Mouse (Mus musculus) CH12.LX (cell line): Measurements from ENCODE around the gene Treh. TPM values are rescaled to one million over a fixed set of nuclear protein-coding genes. Genes with fewer than 3 reads are reported as not detected.
A peak's percentile ranks its signal among the peaks of the same experiment; 100 is the strongest.

Experiments used
- DNase-seq: peaks from one replicate; pipeline ENCODE4 v3.0.0-alpha.2; 2013; ENCODE audit errors: extremely low read depth
- H3K27ac ChIP-seq: 2 replicates; pipeline ENCODE4 v1.5.1; 2012; ENCODE audit warnings: low read depth, mild to moderate bottlenecking, control low read depth, moderate library complexity; ENCODE audit not compliant: insufficient read depth
- H3K27me3 ChIP-seq: replicated peaks from 2 replicates; pipeline ENCODE3; 2012; ENCODE audit warnings: inconsistent platforms
- H3K36me3 ChIP-seq, 2 experiments: replicated peaks in 1 of 2; 2 replicates each; pipeline versions ENCODE3 to v1.6.1; 2012; ENCODE audit warnings: inconsistent platforms in 1 of 2, low read length in 1 of 2, mild to moderate bottlenecking in 1 of 2, mixed read lengths in 1 of 2, moderate library complexity in 1 of 2; ENCODE audit not compliant: control insufficient read depth in 1 of 2, insufficient read depth in 1 of 2
- H3K4me1 ChIP-seq, 2 experiments: 2 replicates each; pipeline ENCODE4 v1.6.1; 2012; ENCODE audit warnings: inconsistent platforms in 1 of 2, moderate library complexity in 1 of 2; ENCODE audit not compliant: insufficient read depth in 2 of 2, control insufficient read depth in 1 of 2
- H3K4me2 ChIP-seq: 2 replicates; pipeline ENCODE4 v1.6.1; 2012; ENCODE audit warnings: low read depth, mild to moderate bottlenecking, control low read depth; ENCODE audit not compliant: poor library complexity, insufficient read depth, severe bottlenecking
- H3K4me3 ChIP-seq, 3 experiments: fragments of 150-350 bp in 1 of 3; sonication (generic) in 1 of 3; replicated peaks in 1 of 3; 2 replicates each; pipeline versions ENCODE3 to v1.5.1; 2011 to 2012; ENCODE audit warnings: low read depth in 2 of 3, low read length in 2 of 3, mild to moderate bottlenecking in 2 of 3, moderate library complexity in 2 of 3, control low read depth in 1 of 3, improper control_type of control experiment in 1 of 3, inconsistent platforms in 1 of 3, mixed read lengths in 1 of 3; ENCODE audit not compliant: poor library complexity in 1 of 3
- H3K79me2 ChIP-seq: replicated peaks from 2 replicates; pipeline ENCODE4 v1.6.1; 2012; ENCODE audit warnings: mild to moderate bottlenecking, moderate library complexity; ENCODE audit not compliant: control insufficient read depth, poor library complexity, insufficient read depth, severe bottlenecking; ENCODE audit errors: extremely low read depth
- H3K9ac ChIP-seq: 2 replicates; pipeline ENCODE4 v1.6.1; 2012; ENCODE audit warnings: low read depth, mild to moderate bottlenecking, control low read depth, moderate library complexity; ENCODE audit not compliant: insufficient read depth
- H3K9me3 ChIP-seq: replicated peaks from 2 replicates; pipeline ENCODE3; 2012; ENCODE audit warnings: low read length, inconsistent platforms, mixed read lengths
- CHD1 ChIP-seq: IDR thresholded peaks from 2 replicates; pipeline ENCODE4 v1.6.1; 2012; ENCODE audit warnings: low read depth, low read length, improper control_type of control experiment, inconsistent platforms
- CHD2 ChIP-seq: IDR thresholded peaks from 2 replicates; pipeline ENCODE4 v1.6.1; 2011; ENCODE audit warnings: low read length, improper control_type of control experiment
- CTCF ChIP-seq, 2 experiments: IDR thresholded peaks in 1 of 2; conservative IDR thresholded peaks in 1 of 2; 2 replicates each; pipeline ENCODE4 v1.5.1; 2011 to 2012; ENCODE audit warnings: low read depth in 2 of 2, low read length in 2 of 2, improper control_type of control experiment in 1 of 2, inconsistent platforms in 1 of 2, mild to moderate bottlenecking in 1 of 2, moderate library complexity in 1 of 2
- EP300 ChIP-seq: IDR thresholded peaks from 2 replicates; pipeline ENCODE4 v1.6.1; 2011; ENCODE audit warnings: low read length, improper control_type of control experiment
- HCFC1 ChIP-seq: IDR thresholded peaks from 2 replicates; pipeline ENCODE4 v1.6.1; 2012; ENCODE audit warnings: low read depth, mild to moderate bottlenecking, inconsistent platforms, low read length, improper control_type of control experiment
- IRF4 ChIP-seq: IDR thresholded peaks from 2 replicates; pipeline ENCODE4 v1.6.1; 2014; ENCODE audit warnings: low read depth, mild to moderate bottlenecking, inconsistent platforms, low read length, improper control_type of control experiment
- JUN ChIP-seq: IDR thresholded peaks from 2 replicates; pipeline ENCODE4 v1.6.1; 2011; ENCODE audit warnings: low read depth, mild to moderate bottlenecking, low read length, improper control_type of control experiment, moderate library complexity; ENCODE audit not compliant: insufficient read depth
- JUND ChIP-seq: conservative IDR thresholded peaks from 2 replicates; pipeline ENCODE4 v1.6.1; 2011; ENCODE audit warnings: low read depth, low read length, improper control_type of control experiment
- KAT2A ChIP-seq: IDR thresholded peaks from 2 replicates; pipeline ENCODE4 v1.6.1; 2012; ENCODE audit warnings: low read length, improper control_type of control experiment, inconsistent platforms; ENCODE audit not compliant: insufficient replicate concordance
- MEF2A ChIP-seq: IDR thresholded peaks from 2 replicates; pipeline ENCODE4 v1.6.1; 2014; ENCODE audit warnings: low read depth, mild to moderate bottlenecking, inconsistent platforms, low read length, improper control_type of control experiment, borderline replicate concordance
- MXI1 ChIP-seq: IDR thresholded peaks from 2 replicates; pipeline ENCODE4 v1.6.1; 2011; ENCODE audit warnings: mild to moderate bottlenecking, low read depth, low read length, improper control_type of control experiment
- MYC ChIP-seq: IDR thresholded peaks from 2 replicates; pipeline ENCODE4 v1.6.1; 2011; ENCODE audit warnings: low read depth, mild to moderate bottlenecking, improper control_type of control experiment, low read length
- NELFE ChIP-seq: IDR thresholded peaks from 2 replicates; pipeline ENCODE4 v1.6.1; 2011; ENCODE audit warnings: low read depth, low read length, improper control_type of control experiment
- SIN3A ChIP-seq: IDR thresholded peaks from 2 replicates; pipeline ENCODE4 v1.6.1; 2012; ENCODE audit warnings: low read length, improper control_type of control experiment, inconsistent platforms
- SMC3 ChIP-seq: IDR thresholded peaks from 2 replicates; pipeline ENCODE4 v1.6.1; 2011; ENCODE audit warnings: low read depth, low read length, improper control_type of control experiment
- UBTF ChIP-seq: IDR thresholded peaks from 2 replicates; pipeline ENCODE4 v1.6.1; 2012; ENCODE audit warnings: low read depth, mild to moderate bottlenecking, inconsistent platforms, low read length, improper control_type of control experiment, moderate library complexity
- USF1 ChIP-seq: IDR thresholded peaks from 2 replicates; pipeline ENCODE4 v1.6.1; 2014; ENCODE audit warnings: low read depth, mild to moderate bottlenecking, inconsistent platforms, low read length, improper control_type of control experiment
- USF2 ChIP-seq: conservative IDR thresholded peaks from 2 replicates; pipeline ENCODE4 v1.6.1; 2011; ENCODE audit warnings: low read depth, low read length, improper control_type of control experiment
- ZKSCAN1 ChIP-seq: IDR thresholded peaks from 2 replicates; pipeline ENCODE4 v1.6.1; 2012; ENCODE audit warnings: low read depth, inconsistent platforms, low read length, improper control_type of control experiment, borderline replicate concordance
- dilution Hi-C: fragments of 300-500 bp; cut with MboI; formaldehyde crosslinking; loops from 2 replicates; pipeline ENCODE4 v1.14.3; 2020; ENCODE audit warnings: low sequenced_read_pairs; ENCODE audit not compliant: extremely low pct_unique_long_range_greater_than_20kb, extremely low pct_ligation_motif_present
- in situ Hi-C: fragments of 300-500 bp; cut with MboI; formaldehyde crosslinking; loops from 3 replicates; pipeline ENCODE4 v1.14.3; 2019; ENCODE audit warnings: low sequenced_read_pairs, low pct_ligation_motif_present, low pct_unique_long_range_greater_than_20kb, mixed read lengths
- polyA plus RNA-seq: library from polyadenylated mRNA; unstranded; fragments of >175 nt; gene quantifications from 2 replicates; pipeline ENCODE4 v1.2.1, GENCODE M21; 2012; ENCODE audit warnings: low read depth; ENCODE audit not compliant: insufficient read length
- total RNA-seq, 2 experiments: library from RNA; depleted of rRNA; stranded (reverse); fragments of 300-350 nt in 1 of 2; fragments of >200 nt in 1 of 2; gene quantifications; 2 replicates each; pipeline ENCODE4 v1.2.3; 2012 to 2014

Treh gene
- total and polyA plus RNA-seq, 3 experiments = not detected

- Histone ChIP-seq H3K4me2 (peak overlapping the region; percentile 17; the same call in 1 of the 2 replicates), H3K36me3 (no peaks in the 10 kb centered on the region), H3K27ac (no peak overlapping the region), H3K9me3 (peaks cover 6% of the 10 kb centered on the region), H3K9ac (no peak overlapping the region), H3K4me3 (peak overlapping the region in 2 of 3 experiments; percentile 17 to 19), H3K79me2 (no peaks in the 10 kb centered on the region)
- dilution Hi-C loops (no loop called here), in situ Hi-C loops (loop anchor here (5.0 kb wide), 3 partner anchors 34 to 184 kb away; no protein-coding TSS in a partner anchor)
- no peak for TF ChIP-seq CTCF (conservative IDR thresholded peaks at IDR 0.05 in 1 of 2, IDR thresholded peaks at IDR 0.05 in 1 of 2; ENCODE audit: low read depth in 2 of 2, low read length in 2 of 2)
- TF ChIP-seq SMC3 = no peak
- no peak for TF ChIP-seq IRF4
- TF ChIP-seq USF2 = no peak
- TF ChIP-seq, all 38 proteins: peak for 0
- DNase-seq = no peak
- peaks cover 22 to 59% of the 10 kb centered on the region in 2 experiments for H3K4me1 ChIP-seq
- peaks cover 19% of the 10 kb centered on the region for H3K27me3 ChIP-seq
Observed at GRCm38 (mm10) chr9:44646366-44646765, 26.7 kb upstream of the Treh start.

GRCm38 (mm10) chr9:44647026-44647425, 26.0 kb upstream of the Treh start:
- no peak for DNase-seq
- dilution Hi-C loops (no loop called here), in situ Hi-C loops (loop anchor here (5.0 kb wide), 3 partner anchors 35 to 185 kb away; no protein-coding TSS in a partner anchor)
- no peak overlapping the region for H3K27ac ChIP-seq
- no peak for TF ChIP-seq JUN
- TF ChIP-seq USF1 = no peak
- TF ChIP-seq EP300 = no peak
- no peak for TF ChIP-seq MYC
- H3K27me3 ChIP-seq = peaks cover 20% of the 10 kb centered on the region
- H3K9ac ChIP-seq = no peak overlapping the region
- no peak overlapping the region for H3K4me2 ChIP-seq
- H3K9me3 ChIP-seq = peaks cover 6% of the 10 kb centered on the region
- peaks cover 22 to 65% of the 10 kb centered on the region in 2 experiments for H3K4me1 ChIP-seq
- H3K4me3 ChIP-seq = no peak overlapping the region
- H3K36me3 ChIP-seq = no peaks in the 10 kb centered on the region
- H3K79me2 ChIP-seq = no peaks in the 10 kb centered on the region

- H3K9me3 ChIP-seq = peaks cover 6% of the 10 kb centered on the region
- in situ Hi-C loops (loop anchor here (5.0 kb wide), 3 partner anchors 35 to 185 kb away; no protein-coding TSS in a partner anchor), dilution Hi-C loops (no loop called here)
- no peak for DNase-seq
- H3K4me2 ChIP-seq = no peak overlapping the region
- H3K79me2 ChIP-seq = no peaks in the 10 kb centered on the region
- no peak overlapping the region for H3K27ac ChIP-seq
- H3K36me3 ChIP-seq = no peaks in the 10 kb centered on the region
- TF ChIP-seq CHD1 (no peak), CHD2 (no peak), MEF2A (no peak), NELFE (no peak), JUND (no peak), SIN3A (no peak), MXI1 (no peak), CTCF (conservative IDR thresholded peaks at IDR 0.05 in 1 of 2, IDR thresholded peaks at IDR 0.05 in 1 of 2; ENCODE audit: low read depth in 2 of 2, low read length in 2 of 2) (no peak), MYC (no peak), ZKSCAN1 (no peak), KAT2A (no peak), UBTF (no peak), HCFC1 (no peak), JUN (no peak)
- peaks cover 22 to 65% of the 10 kb centered on the region in 2 experiments for H3K4me1 ChIP-seq
- H3K4me3 ChIP-seq = no peak overlapping the region
- peaks cover 21% of the 10 kb centered on the region for H3K27me3 ChIP-seq
- H3K9ac ChIP-seq = no peak overlapping the region
Observed at GRCm38 (mm10) chr9:44647656-44648055, 25.4 kb upstream of the Treh start.
